Mouse (Mus musculus) forelimb bud, embryonic 11.5 days (tissue): Measurements from ENCODE around the gene Pfn2.
"Not testable (repeated sequence)": the region's sequence is repeated elsewhere in the genome, so short reads cannot be mapped to it uniquely, and the experiment has no call there.

Source experiments
- DNase-seq: peaks from one replicate; pipeline ENCODE4 v3.0.0-alpha.2; 2012; ENCODE audit warnings: low read depth, low spot score

Pfn2 gene

DNA sequence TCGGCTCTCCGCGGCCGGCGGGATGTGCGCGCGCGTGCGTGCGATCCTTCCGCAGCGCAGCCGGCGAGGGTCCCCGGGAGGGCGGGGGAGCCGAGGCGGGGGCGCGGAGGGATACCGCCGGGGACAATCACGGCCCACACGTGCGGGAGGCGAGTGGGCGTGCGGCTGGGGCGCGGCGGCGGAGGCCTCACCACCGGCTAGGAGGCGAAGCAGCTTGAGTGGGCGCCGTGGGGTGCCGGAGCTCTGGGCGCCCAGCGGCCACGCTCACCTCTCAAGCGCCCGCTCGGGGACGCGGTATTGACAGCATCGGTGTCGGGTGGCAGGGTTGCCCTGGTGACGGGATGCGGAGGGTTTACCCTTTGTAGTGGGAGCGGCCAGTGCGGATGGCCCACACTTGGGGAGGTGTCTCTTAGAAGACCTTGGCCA lies at the start of gene Pfn2:
Gene Pfn2, minus strand, starts transcription at position 320 of the 426 bp plus-strand sequence.
- DNase-seq, result peak; percentile 78

GRCm38 (mm10) chr3:57882945-57883344 lies 35.1 kb upstream of the Pfn2 start:
- no peak for DNase-seq

DNA sequence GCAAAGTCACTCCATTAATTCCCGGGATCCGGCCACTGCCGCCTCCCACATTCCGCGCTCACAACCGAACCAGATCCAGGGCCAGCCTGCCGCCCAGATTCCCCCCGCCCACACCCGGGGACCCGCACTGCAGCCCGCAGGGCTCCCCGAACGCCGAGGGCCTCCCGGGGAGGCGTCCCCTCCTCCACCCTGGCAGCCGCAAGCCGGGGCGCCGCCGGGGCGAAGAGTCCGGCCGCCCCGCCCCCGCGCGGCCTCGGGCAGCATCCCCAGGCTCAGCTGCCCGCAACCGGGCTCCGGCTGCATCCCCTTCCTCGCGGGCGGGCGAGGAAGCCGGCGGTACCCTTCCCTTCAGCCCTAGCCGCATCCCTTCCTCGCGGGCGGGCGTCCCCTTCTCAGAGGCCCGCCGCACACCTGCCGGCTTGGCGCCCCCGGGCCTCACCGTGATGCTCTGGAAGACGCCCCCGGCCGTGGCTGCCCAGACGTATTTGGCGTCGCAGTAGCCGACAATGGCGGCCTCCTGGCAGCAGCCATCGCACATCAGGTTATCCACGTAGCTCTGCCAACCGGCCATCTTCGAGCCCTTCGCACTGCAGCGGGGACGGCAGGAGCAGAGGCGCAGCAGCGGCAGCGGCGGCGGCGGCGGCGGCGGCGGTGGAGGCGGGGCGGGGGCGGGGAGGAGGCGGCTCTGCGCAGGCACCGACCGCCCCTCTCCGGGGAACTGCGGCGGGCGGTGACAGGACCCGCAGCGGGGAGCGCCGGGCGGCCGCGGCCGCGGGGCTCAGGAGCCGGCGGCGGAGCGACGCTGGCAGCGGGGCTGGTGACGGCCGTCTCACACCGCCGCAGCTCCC lies 743 bp downstream of the Pfn2 start:
- peak; percentile 46 for DNase-seq

- peak; percentile 67 for DNase-seq
These were observed 1.3 kb downstream of the Pfn2 start for GRCm38 (mm10) chr3:57846662-57846911.

GRCm38 (mm10) chr3:57845786-57846661 lies 1.9 kb downstream of the Pfn2 start:
- no peak for DNase-seq

DNA sequence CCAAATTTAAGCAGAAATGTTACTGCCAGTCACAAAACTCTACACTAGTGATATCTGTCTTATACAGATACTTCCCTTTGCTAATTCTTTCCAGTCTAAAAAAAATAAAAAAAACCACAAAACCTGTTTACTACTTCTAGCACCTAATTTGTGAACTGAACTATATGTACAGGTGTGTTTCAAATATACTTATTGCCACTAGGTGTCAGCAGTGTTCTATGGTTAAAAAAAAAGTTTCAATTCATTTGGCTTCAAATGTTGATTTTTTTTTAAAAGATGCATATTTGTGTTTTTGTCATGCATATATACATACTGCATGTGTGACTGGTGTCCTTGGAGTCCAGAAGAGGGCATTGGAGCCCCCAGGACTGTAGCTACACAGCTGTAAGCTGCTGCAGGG lies 4.1 kb downstream of the Pfn2 start:
- DNase-seq, result peak; percentile 40

DNA sequence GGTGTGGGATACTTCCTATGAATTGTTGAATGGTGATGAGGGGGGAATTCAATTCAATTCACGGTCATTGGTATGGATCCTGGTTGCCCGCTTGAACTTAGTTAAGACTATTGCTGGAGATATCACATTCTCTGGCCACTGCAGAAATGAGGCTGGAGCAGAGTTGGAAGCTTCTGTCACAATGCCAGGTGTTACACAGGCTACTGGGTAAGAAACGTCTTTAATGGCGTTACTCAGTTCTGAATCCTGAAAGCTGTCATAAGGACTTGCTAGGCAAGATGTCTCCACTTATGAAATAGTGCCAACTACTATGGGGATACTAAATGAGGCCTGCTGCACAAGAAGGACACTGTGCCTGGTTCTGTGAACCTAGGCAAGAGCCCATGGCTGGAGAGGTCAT lies 11.0 kb downstream of the Pfn2 start:
- no peak for DNase-seq

GRCm38 (mm10) chr3:57833585-57833984 lies 14.3 kb downstream of the Pfn2 start:
- no peak for DNase-seq

- no peak for DNase-seq
These were observed 22.0 kb downstream of the Pfn2 start for GRCm38 (mm10) chr3:57825866-57826265.

DNA sequence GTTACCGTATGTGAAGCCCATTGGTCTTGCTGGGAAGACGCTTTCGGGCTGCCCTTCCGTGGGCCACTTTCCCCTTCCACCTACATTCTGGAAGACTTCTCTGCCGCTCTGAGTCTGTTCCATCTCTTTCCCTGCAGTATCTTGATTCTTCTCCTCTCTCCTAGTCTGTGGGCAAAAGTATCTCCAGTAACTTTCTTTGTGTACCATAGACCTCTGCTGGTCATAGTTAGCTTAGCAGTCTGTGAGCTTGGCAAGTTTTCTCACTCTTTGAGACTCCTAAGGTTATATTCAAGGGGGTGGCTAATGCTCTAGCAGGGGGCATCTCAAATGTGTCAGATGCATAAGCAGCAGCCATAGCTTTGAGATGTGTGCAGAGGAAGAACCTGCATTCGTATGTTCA lies 32.4 kb downstream of the Pfn2 start:
- DNase-seq, result no peak

GRCm38 (mm10) chr3:57795071-57795470 lies 52.8 kb downstream of the Pfn2 start:
- not testable (repeated sequence) for DNase-seq
